Mouse (Mus musculus) ovary, postnatal 36 days (tissue): ENCODE measurements at regions not wholly inside any gene's neighbourhood (a gene's known extent, or its start where the extent isn't known, plus 50 kb on each side); places are given as distances from the start of the nearest gene placed in this dataset.
"Not testable (repeated sequence)": the region's sequence is repeated elsewhere in the genome, so short reads cannot be mapped to it uniquely, and the experiment has no call there.

Experiments
- DNase-seq: peaks from one replicate; pipeline ENCODE4 v3.0.0; 2022; ENCODE audit warnings: low spot score, mixed read lengths

DNA sequence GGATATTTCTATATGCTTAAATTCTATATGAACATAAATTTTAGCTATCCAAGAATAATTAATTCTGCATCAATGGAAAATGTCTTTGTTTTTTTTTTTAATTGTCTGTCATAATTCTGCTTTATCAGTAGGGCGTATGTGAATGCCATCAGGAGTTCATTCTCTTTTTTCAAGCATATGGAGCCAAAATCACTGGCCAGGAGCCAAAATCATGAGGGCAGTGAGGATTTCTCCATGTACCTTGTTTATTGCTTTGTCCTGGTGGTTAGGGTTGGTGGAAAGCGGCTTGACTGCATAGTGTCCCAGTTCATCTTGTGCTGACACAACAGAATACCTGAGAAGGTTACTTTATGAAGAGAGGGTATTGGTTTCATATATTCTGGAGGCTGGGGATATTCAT, 243.9 kb downstream of the AI429214 start:
- no peak for DNase-seq

- DNase-seq, result no peak
Observed at GRCm38 (mm10) chr8:37239354-37239753, 245.9 kb downstream of the AI429214 start.

GRCm38 (mm10) chr8:37251234-37251633, 257.8 kb downstream of the AI429214 start:
- not testable (repeated sequence) for DNase-seq

GRCm38 (mm10) chr8:37291069-37291850, 297.9 kb downstream of the AI429214 start:
- DNase-seq, result no peak
